Mouse (Mus musculus) right cerebral cortex, postnatal 14 days (tissue): ENCODE results near the gene Med19.
A peak's percentile ranks its signal among the peaks of the same experiment; 100 is the strongest.
"Not testable (repeated sequence)": the region's sequence is repeated elsewhere in the genome, so short reads cannot be mapped to it uniquely, and the experiment has no call there.

Experiments
- DNase-seq: peaks from one replicate; pipeline ENCODE4 v3.0.0; 2022

Med19 gene

GRCm38 (mm10) chr2:84669828-84670568 lies 8.2 kb upstream of the Med19 start:
- no peak for DNase-seq

- peak; percentile 89 for DNase-seq
Measured at GRCm38 (mm10) chr2:84670569-84670933, 7.7 kb upstream of the Med19 start, which contains the start of gene Selenoh. TSS of gene Selenoh (minus strand) at chr2:84670770.

GRCm38 (mm10) chr2:84671535-84671934 lies 6.7 kb upstream of the Med19 start:
- not testable (repeated sequence) for DNase-seq

- no peak for DNase-seq
Measured at GRCm38 (mm10) chr2:84677270-84677967, 783 bp upstream of the Med19 start.

- no peak for DNase-seq
Measured at GRCm38 (mm10) chr2:84679016-84679415, 814 bp downstream of the Med19 start, which contains the start of gene Tmx2. TSS of gene Tmx2 (minus strand) at chr2:84679140.

- no peak for DNase-seq
Measured at GRCm38 (mm10) chr2:84682605-84683183, 4.5 kb downstream of the Med19 start.

GRCm38 (mm10) chr2:84688080-84688844 lies 10.1 kb downstream of the Med19 start:
- no peak for DNase-seq

GRCm38 (mm10) chr2:84690050-84690449 lies 11.8 kb downstream of the Med19 start:
- DNase-seq, result no peak

- no peak for DNase-seq
Measured at GRCm38 (mm10) chr2:84695007-84695695, 16.9 kb downstream of the Med19 start.

GRCm38 (mm10) chr2:84703497-84703896 lies 25.3 kb downstream of the Med19 start:
- DNase-seq, result no peak

- DNase-seq, result no peak
Measured at GRCm38 (mm10) chr2:84704329-84704728, 26.1 kb downstream of the Med19 start.

- DNase-seq, result no peak
Measured at GRCm38 (mm10) chr2:84705295-84705694, 27.1 kb downstream of the Med19 start.

GRCm38 (mm10) chr2:84707523-84707922 lies 29.3 kb downstream of the Med19 start:
- no peak for DNase-seq

GRCm38 (mm10) chr2:84711898-84712297 lies 33.7 kb downstream of the Med19 start:
- DNase-seq, result no peak

GRCm38 (mm10) chr2:84714422-84714810 lies 36.2 kb downstream of the Med19 start:
- no peak for DNase-seq

- peak; percentile 99 for DNase-seq
Measured at GRCm38 (mm10) chr2:84714811-84715561, 36.8 kb downstream of the Med19 start, which contains the start of gene Zdhhc5. TSS of gene Zdhhc5 (minus strand) at chr2:84715180.

GRCm38 (mm10) chr2:84715562-84716361 lies 37.6 kb downstream of the Med19 start:
- peak; percentile 60 for DNase-seq

- no peak for DNase-seq
Measured at GRCm38 (mm10) chr2:84716423-84717355, 38.5 kb downstream of the Med19 start.

- DNase-seq, result no peak
Measured at GRCm38 (mm10) chr2:84717357-84717756, 39.2 kb downstream of the Med19 start.

GRCm38 (mm10) chr2:84720718-84721117 lies 42.5 kb downstream of the Med19 start:
- no peak for DNase-seq
